Comparison of ENCODE assay signal across 8 mouse cellular contexts in genomic region chr9:107541474-107542351, GRCm38 (mm10). TPM values are rescaled to one million over a fixed set of nuclear protein-coding genes. Genes with fewer than 3 reads are reported as not detected.
A peak's percentile ranks its signal among the peaks of the same experiment; 100 is the strongest.
DNase-seq lines count a peak whose midpoint lies in the region; ATAC-seq and TF ChIP-seq lines count a peak whose summit lies in the region.

Cyb561d2 (minus strand) TSS chr9:107542193.
Nprl2 (plus strand) TSS chr9:107542226.

- TF ChIP-seq CTCF in heart, adult 2 months (IDR thresholded peaks at IDR 0.05) = no peak
- TF ChIP-seq CTCF in midbrain, postnatal 0 days (IDR thresholded peaks at IDR 0.05) = no peak; the same call in 1 of the 2 replicates

- peak within 1 kb of the TSS; percentile 92 for H3K4me2 ChIP-seq in embryonic facial prominence, embryonic 14.5 days (ENCODE audit: low read depth, low read length)
- H3K4me2 ChIP-seq in limb, embryonic 14.5 days (replicated peaks; ENCODE audit: low read depth, low read length, severe bottlenecking) = peak within 1 kb of the TSS; percentile 93
- H3K4me2 ChIP-seq in midbrain, postnatal 0 days (ENCODE audit: low read depth, low read length, poor library complexity, severe bottlenecking) = peak within 1 kb of the TSS; percentile 79

- peak; percentile 88 for ATAC-seq in embryonic facial prominence, embryonic 14.5 days (ENCODE audit: low read depth)
- peak; percentile 90 for ATAC-seq in limb, embryonic 14.5 days (ENCODE audit: low FRiP score, low read depth)
- ATAC-seq in midbrain, postnatal 0 days (ENCODE audit: low FRiP score) = peak; percentile 86

- intact Hi-C loops in heart, adult 2 months (cut with DNase I) = loop anchor here (1.0 to 10.0 kb wide), 2 partner anchors 8 to 857 kb away; partner anchors contain the start of genes Tex264 and Tmem115

- no peaks in the 10 kb centered on the region for H3K9me3 ChIP-seq in embryonic facial prominence, embryonic 14.5 days (ENCODE audit: control insufficient read depth, low read length)
- no peaks in the 10 kb centered on the region for H3K9me3 ChIP-seq in limb, embryonic 14.5 days (ENCODE audit: control insufficient read depth, low read length)
- H3K9me3 ChIP-seq in midbrain, postnatal 0 days (ENCODE audit: low read length) = no peaks in the 10 kb centered on the region

- peaks cover 48% of the 10 kb centered on the region for H3K36me3 ChIP-seq in embryonic facial prominence, embryonic 14.5 days (ENCODE audit: control insufficient read depth, insufficient read depth, low read length)
- H3K36me3 ChIP-seq in heart, adult 2 months (ENCODE audit: control insufficient read depth, insufficient read depth, low read length) = peaks cover 3% of the 10 kb centered on the region; the same call in 1 of the 2 replicates
- H3K36me3 ChIP-seq in limb, embryonic 14.5 days (ENCODE audit: control insufficient read depth, insufficient read depth, low read length) = peaks cover 48% of the 10 kb centered on the region
- peaks cover 43% of the 10 kb centered on the region for H3K36me3 ChIP-seq in midbrain, postnatal 0 days (ENCODE audit: insufficient read depth, low read length)

- H3K27me3 ChIP-seq in embryonic facial prominence, embryonic 14.5 days (replicated peaks; ENCODE audit: control insufficient read depth, insufficient read depth, low read length) = no peaks in the 10 kb centered on the region
- H3K27me3 ChIP-seq in heart, adult 2 months (ENCODE audit: control insufficient read depth, insufficient read depth, low read length) = no peaks in the 10 kb centered on the region
- no peaks in the 10 kb centered on the region for H3K27me3 ChIP-seq in limb, embryonic 14.5 days (ENCODE audit: control insufficient read depth, insufficient read depth, low read length)
- H3K27me3 ChIP-seq in midbrain, postnatal 0 days (ENCODE audit: insufficient read depth, low read length) = no peaks in the 10 kb centered on the region

- TF ChIP-seq POLR2A in heart, adult 2 months (IDR thresholded peaks at IDR 0.05; ENCODE audit: insufficient read depth, low read depth, low read length) = peak; percentile 84
- TF ChIP-seq POLR2A in limb, embryonic 14.5 days (IDR thresholded peaks at IDR 0.05; ENCODE audit: borderline replicate concordance, extremely low read depth, insufficient read depth, insufficient read length) = no peak

- no peaks in the 10 kb centered on the region for H3K79me2 ChIP-seq in heart, adult 2 months (replicated peaks; ENCODE audit: control insufficient read depth, insufficient read depth, low read length)

- peak within 1 kb of the TSS; percentile 72 for H3K9ac ChIP-seq in embryonic facial prominence, embryonic 14.5 days (ENCODE audit: low read depth, low read length)
- peak within 1 kb of the TSS; percentile 69 for H3K9ac ChIP-seq in heart, adult 2 months (ENCODE audit: low read depth, low read length)
- H3K9ac ChIP-seq in limb, embryonic 14.5 days (ENCODE audit: low read depth, low read length, severe bottlenecking) = peak within 1 kb of the TSS; percentile 52
- H3K9ac ChIP-seq in midbrain, postnatal 0 days (replicated peaks; ENCODE audit: low read length, poor library complexity, severe bottlenecking) = peak within 1 kb of the TSS; percentile 58

- H3K4me1 ChIP-seq in embryonic facial prominence, embryonic 14.5 days (ENCODE audit: control insufficient read depth, insufficient read depth, low read length) = peaks cover 19% of the 10 kb centered on the region
- H3K4me1 ChIP-seq in heart, adult 2 months (ENCODE audit: control insufficient read depth, insufficient read depth, low read length) = peaks cover 6% of the 10 kb centered on the region
- peaks cover 23% of the 10 kb centered on the region for H3K4me1 ChIP-seq in limb, embryonic 14.5 days (ENCODE audit: control insufficient read depth, insufficient read depth, low read length)
- peaks cover 11% of the 10 kb centered on the region for H3K4me1 ChIP-seq in midbrain, postnatal 0 days (ENCODE audit: insufficient read depth, low read length)

- under 1% methylated on average over 46 of the region's 46 CpGs for WGBS in embryonic facial prominence, embryonic 14.5 days
- 1% methylated on average over 46 of the region's 46 CpGs for WGBS in heart, adult 2 months
- WGBS in limb, embryonic 14.5 days = under 1% methylated on average over 46 of the region's 46 CpGs
- under 1% methylated on average over 46 of the region's 46 CpGs for WGBS in midbrain, postnatal 0 days

- TF ChIP-seq EP300 in heart, adult 2 months (IDR thresholded peaks at IDR 0.05; ENCODE audit: insufficient read depth, low read depth, low read length) = peak; percentile 66

- DNase-seq in 3T3-L1 (ENCODE audit: low read depth, low spot score) = peak; percentile 94
- peak; percentile 83 to 92 for DNase-seq in adrenal gland, postnatal 4 days (ENCODE audit: low spot score in 2 of 2)
- DNase-seq in embryonic facial prominence, embryonic 14.5 days (ENCODE audit: low spot score) = peak; percentile 97
- DNase-seq in heart, adult 2 months = peak; percentile 95 to 96
- DNase-seq in kidney, adult 9 months = peak; percentile 97
- DNase-seq in limb, embryonic 14.5 days (ENCODE audit: low spot score) = peak; percentile 93
- peak; percentile 95 for DNase-seq in midbrain, postnatal 0 days (ENCODE audit: low spot score)
- peak; percentile 82 to 87 for DNase-seq in spleen, postnatal 14 days (ENCODE audit: low spot score in 2 of 2)

- 0 out of 2 replicates have a peak within 1 kb of the TSS, but pooled peaks have one; percentile 33 for H3K27ac ChIP-seq in embryonic facial prominence, embryonic 14.5 days (replicated peaks; ENCODE audit: low read depth, low read length)
- H3K27ac ChIP-seq in heart, adult 2 months = peak within 1 kb of the TSS; percentile 76
- H3K27ac ChIP-seq in limb, embryonic 14.5 days (replicated peaks; ENCODE audit: low read depth, low read length) = no peak within 1 kb of the TSS
- peak within 1 kb of the TSS; percentile 67 for H3K27ac ChIP-seq in midbrain, postnatal 0 days (ENCODE audit: low read depth, low read length)

- H3K4me3 ChIP-seq in embryonic facial prominence, embryonic 14.5 days (ENCODE audit: low read depth, low read length) = peak within 1 kb of the TSS; percentile 71
- H3K4me3 ChIP-seq in heart, adult 2 months = peak within 1 kb of the TSS; percentile 75
- H3K4me3 ChIP-seq in limb, embryonic 14.5 days (replicated peaks; ENCODE audit: low read length) = peak within 1 kb of the TSS; percentile 72
- peak within 1 kb of the TSS; percentile 56 for H3K4me3 ChIP-seq in midbrain, postnatal 0 days (ENCODE audit: low read depth, low read length)

RNA-seq across cellular contexts. Expression of gene Cyb561d2, which starts in this region (rescaled TPM):
- total RNA-seq in adrenal gland, postnatal 4 days (2021) = 10 to 100 TPM; 19.2 to 21.7 TPM
- polyA plus RNA-seq in embryonic facial prominence, embryonic 14.5 days (2014; fragmentation: Nextera tagmentation; extraction: Ambion mirVana) = 24.7 and 27.0 TPM in 2 replicates
- total RNA-seq in heart, adult 2 months (2021) = 1 to 10 TPM; 3.2 to 4.3 TPM
- 10.6 and 11.0 TPM in 2 replicates for polyA plus RNA-seq in heart, adult 2 months (2012; rRNA removed)
- polyA plus RNA-seq in limb, embryonic 14.5 days (2012; rRNA removed) = 19.8 and 27.2 TPM in 2 replicates
- polyA plus RNA-seq in limb, embryonic 14.5 days (2014; fragmentation: Nextera tagmentation; extraction: Ambion mirVana) = 21.4 and 25.9 TPM in 2 replicates
- total RNA-seq in midbrain, postnatal 0 days (2014; rRNA removed) = 39.0 and 50.8 TPM in 2 replicates
- 50.0 and 58.1 TPM in 2 replicates for polyA plus RNA-seq in midbrain, postnatal 0 days (2015; fragmentation: Nextera tagmentation; extraction: Ambion mirVana)

RNA-seq across cellular contexts. Expression of gene Nprl2, which starts in this region (rescaled TPM):
- 10 to 100 TPM; 18.8 to 19.6 TPM for total RNA-seq in adrenal gland, postnatal 4 days (2021)
- polyA plus RNA-seq in embryonic facial prominence, embryonic 14.5 days (2014; fragmentation: Nextera tagmentation; extraction: Ambion mirVana) = 35.0 and 35.4 TPM in 2 replicates
- 10 to 100 TPM; 17.2 to 22.1 TPM for total RNA-seq in heart, adult 2 months (2021)
- polyA plus RNA-seq in heart, adult 2 months (2012; rRNA removed) = 33.6 and 40.9 TPM in 2 replicates
- 52.7 and 59.2 TPM in 2 replicates for polyA plus RNA-seq in limb, embryonic 14.5 days (2012; rRNA removed)
- 37.6 and 38.6 TPM in 2 replicates for polyA plus RNA-seq in limb, embryonic 14.5 days (2014; fragmentation: Nextera tagmentation; extraction: Ambion mirVana)
- total RNA-seq in midbrain, postnatal 0 days (2014; rRNA removed) = 55.5 and 68.7 TPM in 2 replicates
- 60.0 and 66.5 TPM in 2 replicates for polyA plus RNA-seq in midbrain, postnatal 0 days (2015; fragmentation: Nextera tagmentation; extraction: Ambion mirVana)
